Mouse (Mus musculus) cortical plate, adult 2 months (tissue): Measurements from ENCODE around the gene Nanp. TPM values are rescaled to one million over a fixed set of nuclear protein-coding genes. Genes with fewer than 3 reads are reported as not detected.

ENCODE experiments used
- H3K27ac ChIP-seq: fragments of 200-500 bp; 2 replicates; pipeline ENCODE4 v1.5.1; 2012; ENCODE audit warnings: low read length, control low read depth, inconsistent platforms; ENCODE audit not compliant: insufficient read depth
- H3K4me1 ChIP-seq: fragments of 200-500 bp; 2 replicates; pipeline ENCODE4 v1.6.1; 2011; ENCODE audit warnings: low read length; ENCODE audit not compliant: control insufficient read depth, insufficient read depth
- H3K4me3 ChIP-seq: fragments of 200-500 bp; 2 replicates; pipeline ENCODE4 v1.5.1; 2011; ENCODE audit warnings: mild to moderate bottlenecking, low read length, control low read depth; ENCODE audit not compliant: insufficient read depth
- CTCF ChIP-seq: fragments of 200-500 bp; IDR thresholded peaks from 2 replicates; pipeline ENCODE4 v1.5.1; 2011; ENCODE audit warnings: mild to moderate bottlenecking, control low read depth, low read length; ENCODE audit not compliant: insufficient read depth; ENCODE audit errors: extremely low read depth
- POLR2A ChIP-seq: fragments of 200-500 bp; IDR thresholded peaks from 2 replicates; pipeline ENCODE4 v1.6.1; 2011; ENCODE audit warnings: mild to moderate bottlenecking, low read length, control low read depth; ENCODE audit not compliant: insufficient read depth; ENCODE audit errors: extremely low read depth
- polyA plus RNA-seq: library from polyadenylated mRNA; depleted of rRNA; stranded (reverse); fragments of >200 nt; gene quantifications from 2 replicates; pipeline ENCODE4 v1.2.3, GENCODE M21; 2012; rRNA removed

Gene Nanp
- polyA plus RNA-seq, 1 experiment = 19.7 TPM

GRCm38 (mm10) chr2:150979861-150980620 is 59.2 kb downstream of the Nanp start:
- TF ChIP-seq POLR2A (no peak), CTCF (no peak)

More at GRCm38 (mm10) chr2:150979861-150980620, 59.2 kb downstream of the Nanp start:
- H3K4me3 ChIP-seq = no peak overlapping the region
- no peak overlapping the region for H3K27ac ChIP-seq
- H3K4me1 ChIP-seq = no peaks in the 10 kb centered on the region

Other genes starting within 250 kb of the Nanp start
- 352 and 361 TPM in 2 replicates for gene Abhd12, start 134.7 kb downstream of the Nanp start, polyA plus RNA-seq
- gene Gins1, start 134.0 kb downstream of the Nanp start, polyA plus RNA-seq = 1.6 and 1.9 TPM in 2 replicates
- gene Ninl, start within 50 bp of the Nanp start, polyA plus RNA-seq = 6.5 and 7.2 TPM in 2 replicates
- not detected in 2 replicates for gene Gm14151, start 53.0 kb upstream of the Nanp start, polyA plus RNA-seq
- gene Gm14147, start 58.8 kb upstream of the Nanp start, polyA plus RNA-seq = 0.04 TPM in 1 of 2 replicates, not detected in the other